Mouse (Mus musculus) heart, embryonic 11.5 days (tissue): ENCODE measurements around the gene Npy1r. TPM values are rescaled to one million over a fixed set of nuclear protein-coding genes. Genes with fewer than 3 reads are reported as not detected.
A peak's percentile ranks its signal among the peaks of the same experiment; 100 is the strongest.

Source experiments
- ATAC-seq: fragments of 200-750 bp; cut with Nextera tagmentation; replicated peaks from 2 replicates; pipeline ENCODE4 v1.8.0; 2017; ENCODE audit warnings: moderate library complexity; ENCODE audit not compliant: insufficient number of reproducible peaks, low FRiP score, low TSS enrichment
- H3K27ac ChIP-seq: fragments of 300-500 bp; sonication (generic); 2 replicates; pipeline ENCODE4 v1.5.1; 2014; ENCODE audit warnings: mild to moderate bottlenecking, low read depth, low read length
- H3K27me3 ChIP-seq: fragments of 300-500 bp; sonication (generic); 2 replicates; pipeline ENCODE4 v1.6.1; 2014; ENCODE audit warnings: mild to moderate bottlenecking, low read length, mixed read lengths; ENCODE audit not compliant: control insufficient read depth, insufficient read depth
- H3K36me3 ChIP-seq: fragments of 300-500 bp; sonication (generic); 2 replicates; pipeline ENCODE4 v1.6.1; 2014; ENCODE audit warnings: mild to moderate bottlenecking, low read length, moderate library complexity, mixed read lengths; ENCODE audit not compliant: control insufficient read depth, insufficient read depth
- H3K4me1 ChIP-seq: fragments of 300-500 bp; sonication (generic); 2 replicates; pipeline ENCODE4 v1.6.1; 2014; ENCODE audit warnings: low read length; ENCODE audit not compliant: control insufficient read depth, insufficient read depth
- H3K4me2 ChIP-seq: fragments of 300-500 bp; sonication (generic); 2 replicates; pipeline ENCODE4 v1.6.1; 2014; ENCODE audit warnings: mild to moderate bottlenecking, moderate library complexity
- H3K4me3 ChIP-seq: fragments of 300-500 bp; sonication (generic); 2 replicates; pipeline ENCODE4 v1.5.1; 2014; ENCODE audit warnings: low read depth, low read length
- H3K9ac ChIP-seq: fragments of 300-500 bp; sonication (generic); 2 replicates; pipeline ENCODE4 v1.6.1; 2014; ENCODE audit warnings: mild to moderate bottlenecking, low read depth, low read length, moderate library complexity
- H3K9me3 ChIP-seq: fragments of 300-500 bp; sonication (generic); replicated peaks from 2 replicates; pipeline ENCODE4 v1.6.1; 2016; ENCODE audit warnings: low read length; ENCODE audit not compliant: control insufficient read depth
- WGBS: fragments of 180-500 bp; shearing (Covaris S2); extraction: QIAGEN DNeasy Blood & Tissue Kit; methylation state at CpG from one replicate; pipeline ENCODE4 v1.1.7; 2014; ENCODE audit not compliant: insufficient replicate concordance; 5-methylcytosine and 5-hydroxymethylcytosine counted together
- polyA plus RNA-seq: library from polyadenylated mRNA; unstranded; fragments of >200 nt; fragmentation: Nextera tagmentation; extraction: Ambion mirVana; gene quantifications from 2 replicates; pipeline ENCODE4 v1.2.1, GENCODE M21; 2014

Npy1r gene
- 1.4 and 1.6 TPM in 2 replicates for polyA plus RNA-seq

DNA sequence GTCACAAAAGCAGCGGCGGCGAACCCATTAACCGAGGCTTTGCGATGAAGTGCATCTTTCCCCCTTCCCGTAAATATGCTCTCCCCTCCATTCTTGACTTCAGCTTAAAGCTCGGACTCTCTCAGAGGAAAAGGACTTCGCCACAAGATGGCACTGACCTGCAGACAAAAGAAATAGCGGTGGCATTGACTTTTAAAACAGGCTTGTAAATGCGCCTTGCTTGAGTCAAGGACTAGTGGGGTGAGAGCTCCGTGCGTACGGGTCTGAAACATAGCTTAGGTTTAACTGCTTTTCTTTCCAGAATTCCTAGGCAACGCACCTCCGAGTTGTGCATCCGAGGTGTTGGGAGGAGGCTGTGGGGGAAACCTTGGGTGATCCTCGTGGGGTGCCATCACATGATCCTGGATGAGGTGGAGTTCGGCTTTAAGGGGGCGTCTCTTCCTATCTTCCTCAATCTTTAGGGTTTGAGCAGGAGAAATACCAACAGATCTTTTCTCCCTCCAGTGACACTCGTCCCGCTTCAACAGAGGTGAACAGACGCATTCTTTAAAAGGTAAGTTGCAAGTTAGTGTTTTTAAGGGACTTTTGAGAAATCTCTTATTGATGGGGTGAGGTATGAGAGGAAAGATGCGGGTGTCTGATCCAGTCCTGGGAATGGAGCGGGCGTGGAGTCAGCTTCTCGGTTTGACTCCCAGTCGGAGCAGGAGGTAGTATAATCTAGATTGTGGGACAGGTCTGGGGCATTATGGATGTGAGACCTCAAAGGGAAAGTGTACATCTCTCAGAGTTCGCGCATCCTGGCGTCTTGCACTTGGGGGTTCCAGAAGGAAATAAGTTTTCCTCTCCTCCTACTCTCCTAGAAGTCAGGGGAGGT, at the start of gene Npy1r:
TSS of gene Npy1r (plus strand) at position 223 of the 874 bp plus-strand sequence.
- Histone ChIP-seq H3K9ac (0 out of 2 replicates have a peak within 1 kb of the TSS, but pooled peaks have one; percentile 46), H3K4me2 (peak within 1 kb of the TSS; percentile 87), H3K27me3 (peaks cover 3% of the 10 kb centered on the region; the same call in 1 of the 2 replicates), H3K4me3 (peak within 1 kb of the TSS; percentile 47), H3K27ac (no peak within 1 kb of the TSS), H3K36me3 (no peaks in the 10 kb centered on the region), H3K9me3 (no peaks in the 10 kb centered on the region), H3K4me1 (0 out of 2 replicates have a peak, but pooled peaks cover 4% of the 10 kb centered on the region)
- ATAC-seq = peak; percentile 35; the same call in 1 of the 2 replicates
- WGBS = 1% methylated on average over 30 of the region's 30 CpGs

DNA sequence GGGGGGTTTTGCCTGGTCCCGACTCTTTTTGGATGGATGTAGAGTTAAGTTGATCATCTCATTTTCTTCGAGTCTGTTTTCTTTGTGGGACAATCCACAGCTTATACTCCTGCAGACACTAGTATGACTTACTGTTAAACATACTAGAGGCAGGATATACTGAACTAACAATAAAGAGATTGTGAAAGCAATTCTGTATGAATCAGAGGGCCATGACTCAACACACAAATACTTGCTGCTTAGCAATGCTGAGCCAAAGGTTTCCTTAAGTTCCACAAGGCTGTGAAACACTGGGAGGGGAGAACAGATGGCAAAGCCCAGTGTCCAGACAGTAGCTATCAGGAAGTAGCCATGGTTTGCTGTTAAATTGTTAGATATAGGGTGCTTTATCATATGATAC, 15.7 kb upstream of the Npy1r start:
- no peak overlapping the region for H3K9ac ChIP-seq
- no peak overlapping the region for H3K27ac ChIP-seq
- H3K4me1 ChIP-seq = no peaks in the 10 kb centered on the region
- H3K27me3 ChIP-seq = no peaks in the 10 kb centered on the region
- no peak overlapping the region for H3K4me2 ChIP-seq
- no peak for ATAC-seq
- no peak overlapping the region for H3K4me3 ChIP-seq
- no peaks in the 10 kb centered on the region for H3K9me3 ChIP-seq
- no peaks in the 10 kb centered on the region for H3K36me3 ChIP-seq
- WGBS = 75% methylated on average over 2 of the region's 2 CpGs

DNA sequence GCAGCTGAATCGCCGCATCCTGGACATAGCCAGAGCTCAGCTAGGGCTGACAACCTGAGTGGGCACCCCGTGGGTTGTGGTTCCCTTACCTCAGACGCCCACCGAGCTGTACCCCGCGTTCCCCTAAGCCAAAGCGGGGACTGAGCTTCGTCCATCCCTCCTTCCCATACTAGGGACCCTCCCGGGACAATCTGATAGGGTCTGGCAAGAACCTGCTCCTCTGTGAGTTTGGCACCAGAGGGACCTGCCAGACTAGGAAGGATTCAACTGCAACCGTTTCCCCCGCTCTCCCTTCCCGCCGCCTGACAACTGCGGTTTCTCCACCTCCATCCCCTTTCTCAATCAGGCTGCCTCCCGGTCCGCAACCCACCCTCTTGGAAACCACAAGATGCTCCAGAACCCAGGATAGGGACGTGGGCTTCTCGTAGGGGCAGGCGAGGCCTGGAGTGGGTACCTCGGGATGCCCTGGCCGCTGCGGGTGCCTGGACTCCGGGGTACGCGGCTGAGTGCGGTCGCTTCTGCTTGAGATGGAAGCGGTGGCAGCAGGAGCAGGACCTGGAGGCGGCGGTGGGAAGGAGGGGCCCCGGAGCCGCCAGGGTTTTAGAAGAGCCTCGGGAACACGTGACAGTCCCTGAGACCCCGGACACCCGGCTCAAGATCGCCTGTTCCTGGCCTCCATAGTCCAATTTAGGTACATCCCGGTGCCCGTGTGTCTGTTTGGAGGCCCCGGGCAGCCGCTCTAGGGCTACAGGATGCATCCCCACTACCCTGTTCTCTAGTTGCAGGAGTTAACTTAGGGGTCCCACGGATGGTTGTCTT, 9.3 kb upstream of the Npy1r start, which contains the start of gene Npy5r:
TSS of gene Npy5r (minus strand) at position 618 of the 819 bp plus-strand sequence.
- no peak for ATAC-seq
- Histone ChIP-seq H3K9ac (peak within 1 kb of the TSS; percentile 54), H3K4me3 (peak within 1 kb of the TSS; percentile 47), H3K4me1 (no peaks in the 10 kb centered on the region), H3K36me3 (no peaks in the 10 kb centered on the region), H3K27ac (no peak within 1 kb of the TSS), H3K27me3 (peaks cover 21% of the 10 kb centered on the region), H3K9me3 (no peaks in the 10 kb centered on the region), H3K4me2 (peak within 1 kb of the TSS; percentile 88)
- 2% methylated on average over 43 of the region's 43 CpGs for WGBS

DNA sequence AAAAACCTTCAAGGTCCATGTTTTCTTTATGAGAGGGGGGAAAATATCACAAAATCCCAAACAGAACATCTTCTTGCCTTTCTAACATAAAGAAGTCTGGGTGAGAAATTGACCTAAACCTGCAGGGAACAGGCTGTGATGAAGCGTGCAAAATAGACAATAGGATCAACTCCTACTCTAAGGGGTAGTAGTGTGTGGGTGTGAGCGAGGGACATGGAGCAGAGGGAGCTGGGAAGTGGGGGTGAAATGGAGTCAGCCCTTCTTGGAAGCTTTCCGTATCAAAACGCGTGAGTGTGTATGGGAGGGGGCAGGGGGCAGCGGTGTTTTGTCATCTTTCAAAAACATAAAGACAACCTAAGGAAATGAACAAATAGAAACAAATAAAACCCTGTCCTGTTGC, 8.6 kb upstream of the Npy1r start:
- Histone ChIP-seq H3K9ac (no peak overlapping the region), H3K27me3 (peaks cover 21% of the 10 kb centered on the region), H3K27ac (no peak overlapping the region), H3K4me3 (peak overlapping the region; percentile 47), H3K9me3 (no peaks in the 10 kb centered on the region), H3K4me1 (no peaks in the 10 kb centered on the region), H3K36me3 (no peaks in the 10 kb centered on the region), H3K4me2 (peak overlapping the region; percentile 88)
- ATAC-seq = no peak
- WGBS = 39% methylated on average over 6 of the region's 6 CpGs

DNA sequence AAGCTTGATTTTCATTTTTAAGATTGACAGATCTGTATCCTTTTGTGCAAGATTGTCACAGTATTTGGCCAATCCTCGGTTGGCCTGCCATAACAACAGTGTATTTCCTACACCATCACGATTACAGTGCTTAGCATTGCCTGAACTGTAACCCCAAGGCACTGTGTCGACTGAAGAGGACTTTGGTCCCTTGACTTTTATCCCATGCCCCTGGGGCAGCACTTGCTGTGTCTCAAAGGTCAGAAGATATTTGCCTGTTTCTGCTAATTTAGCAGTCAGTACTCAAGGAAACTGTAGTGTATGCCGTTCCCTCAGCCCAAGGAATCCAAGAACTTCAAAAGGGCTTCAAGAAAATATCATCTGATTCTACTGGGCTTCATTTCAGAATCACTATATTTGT, 8.2 kb upstream of the Npy1r start:
- 57% methylated on average over 4 of the region's 4 CpGs for WGBS
- Histone ChIP-seq H3K36me3 (no peaks in the 10 kb centered on the region), H3K9me3 (no peaks in the 10 kb centered on the region), H3K27ac (no peak overlapping the region), H3K4me3 (no peak overlapping the region), H3K4me2 (no peak overlapping the region), H3K4me1 (no peaks in the 10 kb centered on the region), H3K27me3 (peaks cover 21% of the 10 kb centered on the region), H3K9ac (no peak overlapping the region)
- no peak for ATAC-seq

DNA sequence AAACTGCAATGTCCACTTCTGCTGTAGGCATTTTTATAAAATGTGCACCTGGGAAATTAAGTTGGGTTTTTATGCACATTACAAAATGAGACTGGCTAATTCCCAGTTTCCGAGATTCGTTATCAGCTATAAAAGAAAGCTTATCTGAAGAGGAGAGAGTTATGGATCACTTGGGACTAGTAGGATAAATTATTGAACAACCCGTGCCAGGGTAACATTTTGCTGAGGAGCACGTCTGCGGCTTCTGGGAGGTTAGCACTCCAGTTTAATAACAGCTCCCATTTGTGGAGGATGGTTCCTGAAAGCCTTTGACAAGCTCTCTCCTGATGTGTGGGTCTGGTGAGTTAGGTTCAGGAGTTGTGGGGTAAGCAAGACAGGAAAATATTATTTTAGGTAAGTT, 6.6 kb upstream of the Npy1r start:
- Histone ChIP-seq H3K9ac (no peak overlapping the region), H3K4me3 (no peak overlapping the region), H3K27ac (no peak overlapping the region), H3K9me3 (no peaks in the 10 kb centered on the region), H3K27me3 (peaks cover 21% of the 10 kb centered on the region), H3K4me1 (no peaks in the 10 kb centered on the region), H3K4me2 (no peak overlapping the region), H3K36me3 (no peaks in the 10 kb centered on the region)
- no peak for ATAC-seq
- WGBS = 78% methylated on average over 5 of the region's 5 CpGs

DNA sequence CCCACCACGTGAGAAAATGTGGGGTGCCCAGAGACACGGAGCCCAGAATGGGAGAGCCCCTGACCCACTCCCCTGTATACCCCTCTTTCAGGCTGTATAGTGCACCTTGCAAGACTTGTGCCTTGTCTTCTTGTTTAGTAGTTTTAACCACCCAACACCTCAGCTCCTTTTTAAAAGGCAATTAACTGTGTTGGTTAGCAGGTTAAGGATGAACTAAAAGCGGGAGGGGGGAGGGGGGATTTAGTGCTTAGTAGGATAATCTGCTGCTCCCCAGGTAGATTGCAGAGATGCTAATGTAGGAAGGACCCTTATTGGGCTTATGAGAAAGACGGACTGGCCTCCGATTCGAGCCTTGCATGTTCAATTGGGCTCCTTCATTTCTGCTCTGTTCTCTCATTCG, 1.0 kb downstream of the Npy1r start:
- Histone ChIP-seq H3K9ac (no peak overlapping the region), H3K4me2 (peak overlapping the region; percentile 87), H3K27ac (no peak overlapping the region), H3K27me3 (peaks cover 3% of the 10 kb centered on the region; the same call in 1 of the 2 replicates), H3K9me3 (no peaks in the 10 kb centered on the region), H3K36me3 (no peaks in the 10 kb centered on the region), H3K4me1 (0 out of 2 replicates have a peak, but pooled peaks cover 4% of the 10 kb centered on the region), H3K4me3 (peak overlapping the region; percentile 47)
- no peak for ATAC-seq
- WGBS = 15% methylated on average over 7 of the region's 7 CpGs

DNA sequence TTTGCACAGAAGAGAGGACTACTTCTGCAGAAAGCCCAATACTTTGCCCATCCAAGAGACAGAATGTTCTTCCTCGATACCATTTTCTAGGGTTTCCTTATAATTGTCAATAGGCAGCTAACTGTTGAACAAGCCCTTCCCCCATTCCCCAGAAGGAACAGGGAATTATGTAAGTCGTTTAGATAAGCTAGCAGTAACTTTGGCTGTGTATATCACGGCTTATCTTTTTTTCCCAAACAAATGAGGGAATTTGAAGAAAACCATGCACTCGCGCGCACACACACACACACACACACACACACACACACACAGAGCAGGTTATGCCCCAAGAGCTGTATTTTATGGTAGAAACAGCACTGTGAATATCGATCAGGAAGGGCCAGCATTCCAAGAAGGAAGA, 1.8 kb downstream of the Npy1r start:
- no peak for ATAC-seq
- Histone ChIP-seq H3K27me3 (peaks cover 3% of the 10 kb centered on the region; the same call in 1 of the 2 replicates), H3K4me2 (peak overlapping the region; percentile 87), H3K9ac (no peak overlapping the region), H3K9me3 (no peaks in the 10 kb centered on the region), H3K4me1 (0 out of 2 replicates have a peak, but pooled peaks cover 4% of the 10 kb centered on the region), H3K4me3 (no peak overlapping the region), H3K36me3 (no peaks in the 10 kb centered on the region), H3K27ac (no peak overlapping the region)
- WGBS = 41% methylated on average over 7 of the region's 7 CpGs
